Mouse (Mus musculus): ENCODE measurements around the gene Kras. TPM values are rescaled to one million over a fixed set of nuclear protein-coding genes. Genes with fewer than 3 reads are reported as not detected.

Gene Kras
- polyA plus RNA-seq (2015; fragmentation: Nextera tagmentation; extraction: Ambion mirVana), result 77.7 and 86.0 TPM in 2 replicates

GRCm38 (mm10) chr6:145250185-145250791 is at the start of gene Kras:
TSS of gene Kras (minus strand) at chr6:145250239.
- Histone ChIP-seq H3K9ac (ENCODE audit: low read depth, low read length) (peak within 1 kb of the TSS; percentile 97), H3K4me3 (ENCODE audit: low read length) (peak within 1 kb of the TSS; percentile 90), H3K27ac (ENCODE audit: low read depth, low read length) (peak within 1 kb of the TSS; percentile 91), H3K9me3 (ENCODE audit: control insufficient read depth, low read length) (no peaks in the 10 kb centered on the region), H3K4me2 (ENCODE audit: low read length) (peak within 1 kb of the TSS; percentile 74), H3K27me3 (replicated peaks; ENCODE audit: control insufficient read depth, insufficient read depth, low read length) (no peaks in the 10 kb centered on the region), H3K4me1 (ENCODE audit: control insufficient read depth, insufficient read depth, low read depth, low read length) (peaks cover 13% of the 10 kb centered on the region), H3K36me3 (ENCODE audit: control insufficient read depth, insufficient read depth, low read length) (no peaks in the 10 kb centered on the region)
- WGBS, result 0% methylated on average over 20 of the region's 83 CpGs
- ATAC-seq, result peak; percentile 93

GRCm38 (mm10) chr6:145297626-145298025 is 47.6 kb upstream of the Kras start:
- no peak for ATAC-seq
- Histone ChIP-seq H3K4me2 (ENCODE audit: low read length) (no peak overlapping the region), H3K36me3 (ENCODE audit: control insufficient read depth, insufficient read depth, low read length) (no peaks in the 10 kb centered on the region), H3K27ac (ENCODE audit: low read depth, low read length) (no peak overlapping the region), H3K27me3 (replicated peaks; ENCODE audit: control insufficient read depth, insufficient read depth, low read length) (no peaks in the 10 kb centered on the region), H3K4me3 (ENCODE audit: low read length) (no peak overlapping the region), H3K4me1 (ENCODE audit: control insufficient read depth, insufficient read depth, low read depth, low read length) (peaks cover 2% of the 10 kb centered on the region; the same call in 1 of the 2 replicates), H3K9ac (ENCODE audit: low read depth, low read length) (no peak overlapping the region), H3K9me3 (ENCODE audit: control insufficient read depth, low read length) (no peaks in the 10 kb centered on the region)
- 73% methylated on average over 7 of the region's 7 CpGs for WGBS

GRCm38 (mm10) chr6:145296979-145297378 is 46.9 kb upstream of the Kras start:
- H3K27ac ChIP-seq (ENCODE audit: low read depth, low read length), result no peak overlapping the region
- H3K9ac ChIP-seq (ENCODE audit: low read depth, low read length), result no peak overlapping the region
- H3K36me3 ChIP-seq (ENCODE audit: control insufficient read depth, insufficient read depth, low read length), result no peaks in the 10 kb centered on the region
- 88% methylated on average over 7 of the region's 7 CpGs for WGBS
- no peaks in the 10 kb centered on the region for H3K27me3 ChIP-seq (replicated peaks; ENCODE audit: control insufficient read depth, insufficient read depth, low read length)
- H3K4me1 ChIP-seq (ENCODE audit: control insufficient read depth, insufficient read depth, low read depth, low read length), result peaks cover 2% of the 10 kb centered on the region; the same call in 1 of the 2 replicates
- no peak for ATAC-seq
- H3K9me3 ChIP-seq (ENCODE audit: control insufficient read depth, low read length), result no peaks in the 10 kb centered on the region
- no peak overlapping the region for H3K4me3 ChIP-seq (ENCODE audit: low read length)
- H3K4me2 ChIP-seq (ENCODE audit: low read length), result no peak overlapping the region

- WGBS, result 73% methylated on average over 11 of the region's 11 CpGs
- H3K27ac ChIP-seq (ENCODE audit: low read depth, low read length), result no peak overlapping the region
- no peaks in the 10 kb centered on the region for H3K4me1 ChIP-seq (ENCODE audit: control insufficient read depth, insufficient read depth, low read depth, low read length)
- no peak for ATAC-seq
- H3K36me3 ChIP-seq (ENCODE audit: control insufficient read depth, insufficient read depth, low read length), result no peaks in the 10 kb centered on the region
- H3K9ac ChIP-seq (ENCODE audit: low read depth, low read length), result no peak overlapping the region
- no peaks in the 10 kb centered on the region for H3K27me3 ChIP-seq (replicated peaks; ENCODE audit: control insufficient read depth, insufficient read depth, low read length)
- H3K9me3 ChIP-seq (ENCODE audit: control insufficient read depth, low read length), result no peaks in the 10 kb centered on the region
- H3K4me3 ChIP-seq (ENCODE audit: low read length), result no peak overlapping the region
- H3K4me2 ChIP-seq (ENCODE audit: low read length), result no peak overlapping the region
Measured at GRCm38 (mm10) chr6:145295171-145295570, 45.1 kb upstream of the Kras start.

- Histone ChIP-seq H3K36me3 (ENCODE audit: control insufficient read depth, insufficient read depth, low read length) (no peaks in the 10 kb centered on the region), H3K27ac (ENCODE audit: low read depth, low read length) (no peak overlapping the region), H3K4me3 (ENCODE audit: low read length) (no peak overlapping the region), H3K27me3 (replicated peaks; ENCODE audit: control insufficient read depth, insufficient read depth, low read length) (no peaks in the 10 kb centered on the region), H3K4me2 (ENCODE audit: low read length) (no peak overlapping the region), H3K9me3 (ENCODE audit: control insufficient read depth, low read length) (no peaks in the 10 kb centered on the region), H3K9ac (ENCODE audit: low read depth, low read length) (no peak overlapping the region), H3K4me1 (ENCODE audit: control insufficient read depth, insufficient read depth, low read depth, low read length) (no peaks in the 10 kb centered on the region)
- ATAC-seq, result no peak
- WGBS, result 80% methylated on average over 6 of the region's 6 CpGs
Measured at GRCm38 (mm10) chr6:145293156-145293555, 43.1 kb upstream of the Kras start.

GRCm38 (mm10) chr6:145291383-145292289 is 41.6 kb upstream of the Kras start:
- Histone ChIP-seq H3K9ac (ENCODE audit: low read depth, low read length) (no peak overlapping the region), H3K9me3 (ENCODE audit: control insufficient read depth, low read length) (no peaks in the 10 kb centered on the region), H3K36me3 (ENCODE audit: control insufficient read depth, insufficient read depth, low read length) (no peaks in the 10 kb centered on the region), H3K4me1 (ENCODE audit: control insufficient read depth, insufficient read depth, low read depth, low read length) (no peaks in the 10 kb centered on the region), H3K4me2 (ENCODE audit: low read length) (no peak overlapping the region), H3K4me3 (ENCODE audit: low read length) (no peak overlapping the region), H3K27me3 (replicated peaks; ENCODE audit: control insufficient read depth, insufficient read depth, low read length) (no peaks in the 10 kb centered on the region), H3K27ac (ENCODE audit: low read depth, low read length) (no peak overlapping the region)
- ATAC-seq, result no peak
- 77% methylated on average over 13 of the region's 13 CpGs for WGBS

GRCm38 (mm10) chr6:145285656-145286055 is 35.6 kb upstream of the Kras start:
- no peak overlapping the region for H3K4me2 ChIP-seq (ENCODE audit: low read length)
- no peak for ATAC-seq
- no peaks in the 10 kb centered on the region for H3K27me3 ChIP-seq (replicated peaks; ENCODE audit: control insufficient read depth, insufficient read depth, low read length)
- no peak overlapping the region for H3K9ac ChIP-seq (ENCODE audit: low read depth, low read length)
- no peaks in the 10 kb centered on the region for H3K4me1 ChIP-seq (ENCODE audit: control insufficient read depth, insufficient read depth, low read depth, low read length)
- no peaks in the 10 kb centered on the region for H3K36me3 ChIP-seq (ENCODE audit: control insufficient read depth, insufficient read depth, low read length)
- 81% methylated on average over 4 of the region's 4 CpGs for WGBS
- no peak overlapping the region for H3K4me3 ChIP-seq (ENCODE audit: low read length)
- no peaks in the 10 kb centered on the region for H3K9me3 ChIP-seq (ENCODE audit: control insufficient read depth, low read length)
- no peak overlapping the region for H3K27ac ChIP-seq (ENCODE audit: low read depth, low read length)

- no peaks in the 10 kb centered on the region for H3K36me3 ChIP-seq (ENCODE audit: control insufficient read depth, insufficient read depth, low read length)
- no peaks in the 10 kb centered on the region for H3K9me3 ChIP-seq (ENCODE audit: control insufficient read depth, low read length)
- no peak overlapping the region for H3K4me3 ChIP-seq (ENCODE audit: low read length)
- H3K9ac ChIP-seq (ENCODE audit: low read depth, low read length), result no peak overlapping the region
- H3K4me2 ChIP-seq (ENCODE audit: low read length), result no peak overlapping the region
- no peak overlapping the region for H3K27ac ChIP-seq (ENCODE audit: low read depth, low read length)
- no peaks in the 10 kb centered on the region for H3K4me1 ChIP-seq (ENCODE audit: control insufficient read depth, insufficient read depth, low read depth, low read length)
- no peaks in the 10 kb centered on the region for H3K27me3 ChIP-seq (replicated peaks; ENCODE audit: control insufficient read depth, insufficient read depth, low read length)
- no peak for ATAC-seq
- 93% methylated on average over 8 of the region's 8 CpGs for WGBS
Measured at GRCm38 (mm10) chr6:145284286-145284685, 34.2 kb upstream of the Kras start.

- Histone ChIP-seq H3K9ac (ENCODE audit: low read depth, low read length) (no peak overlapping the region), H3K4me3 (ENCODE audit: low read length) (no peak overlapping the region), H3K27ac (ENCODE audit: low read depth, low read length) (no peak overlapping the region), H3K4me2 (ENCODE audit: low read length) (no peak overlapping the region), H3K36me3 (ENCODE audit: control insufficient read depth, insufficient read depth, low read length) (no peaks in the 10 kb centered on the region), H3K4me1 (ENCODE audit: control insufficient read depth, insufficient read depth, low read depth, low read length) (peaks cover 3% of the 10 kb centered on the region; the same call in 1 of the 2 replicates), H3K9me3 (ENCODE audit: control insufficient read depth, low read length) (no peaks in the 10 kb centered on the region), H3K27me3 (replicated peaks; ENCODE audit: control insufficient read depth, insufficient read depth, low read length) (no peaks in the 10 kb centered on the region)
- WGBS, result 54% methylated on average over 9 of the region's 9 CpGs
- ATAC-seq, result no peak
Measured at GRCm38 (mm10) chr6:145277138-145277763, 27.2 kb upstream of the Kras start.
